Mouse (Mus musculus) stomach, embryonic 16.5 days (tissue): ENCODE results near the gene Txndc2. TPM values are rescaled to one million over a fixed set of nuclear protein-coding genes. Genes with fewer than 3 reads are reported as not detected.

Source experiments
- ATAC-seq: fragments of 200-750 bp; cut with Nextera tagmentation; 2 replicates; pipeline ENCODE4 v1.8.0; 2017; ENCODE audit warnings: moderate number of reproducible peaks, moderate TSS enrichment; ENCODE audit not compliant: insufficient read depth, low FRiP score
- H3K27ac ChIP-seq: fragments of 300-500 bp; sonication (generic); 2 replicates; pipeline ENCODE4 v1.5.1; 2014; ENCODE audit warnings: low read length
- H3K27me3 ChIP-seq: fragments of 300-500 bp; sonication (generic); 2 replicates; pipeline ENCODE4 v1.6.1; 2014; ENCODE audit warnings: low read length, control low read depth, mixed read lengths; ENCODE audit not compliant: control insufficient read depth, insufficient read depth
- H3K36me3 ChIP-seq: fragments of 300-500 bp; sonication (generic); 2 replicates; pipeline ENCODE4 v1.6.1; 2014; ENCODE audit warnings: low read length; ENCODE audit not compliant: control insufficient read depth, insufficient read depth
- H3K4me1 ChIP-seq: fragments of 300-500 bp; sonication (generic); 2 replicates; pipeline ENCODE4 v1.6.1; 2014; ENCODE audit warnings: low read length, control low read depth, mixed read lengths; ENCODE audit not compliant: control insufficient read depth, insufficient read depth
- H3K4me2 ChIP-seq: fragments of 300-500 bp; sonication (generic); 2 replicates; pipeline ENCODE4 v1.6.1; 2014; ENCODE audit warnings: low read depth, low read length, mixed read lengths
- H3K4me3 ChIP-seq: fragments of 300-500 bp; sonication (generic); replicated peaks from 2 replicates; pipeline ENCODE4 v1.5.1; 2014; ENCODE audit warnings: mild to moderate bottlenecking, low read length
- H3K9ac ChIP-seq: fragments of 300-500 bp; sonication (generic); 2 replicates; pipeline ENCODE4 v1.6.1; 2014; ENCODE audit warnings: low read length
- H3K9me3 ChIP-seq: fragments of 300-500 bp; sonication (generic); replicated peaks from 2 replicates; pipeline ENCODE4 v1.6.1; 2016; ENCODE audit warnings: low read length, control low read depth; ENCODE audit not compliant: control insufficient read depth
- WGBS: fragments of 180-500 bp; shearing (Covaris S2); extraction: QIAGEN DNeasy Blood & Tissue Kit; methylation state at CpG from one replicate; pipeline ENCODE4 v1.1.7; 2014; 5-methylcytosine and 5-hydroxymethylcytosine counted together
- polyA plus RNA-seq: library from polyadenylated mRNA; unstranded; fragments of >200 nt; fragmentation: Nextera tagmentation; extraction: Ambion mirVana; gene quantifications from 2 replicates; pipeline ENCODE4 v1.2.1, GENCODE M21; 2015

Txndc2 gene
- polyA plus RNA-seq, 1 experiment from 2014 or later: not detected

GRCm38 (mm10) chr17:65662662-65663061 is 20.7 kb upstream of the Txndc2 start:
- H3K9me3 ChIP-seq: no peaks in the 10 kb centered on the region
- no peaks in the 10 kb centered on the region for H3K27me3 ChIP-seq
- no peaks in the 10 kb centered on the region for H3K36me3 ChIP-seq
- ATAC-seq: no peak
- H3K4me1 ChIP-seq: peaks cover 12% of the 10 kb centered on the region
- H3K27ac ChIP-seq: no peak overlapping the region
- H3K4me2 ChIP-seq: no peak overlapping the region
- no peak overlapping the region for H3K9ac ChIP-seq
- H3K4me3 ChIP-seq: no peak overlapping the region
- 74% methylated on average over 3 of the region's 3 CpGs for WGBS

- no peak overlapping the region for H3K4me2 ChIP-seq
- H3K4me3 ChIP-seq: no peak overlapping the region
- WGBS: 51% methylated on average over 2 of the region's 2 CpGs
- no peaks in the 10 kb centered on the region for H3K4me1 ChIP-seq
- no peaks in the 10 kb centered on the region for H3K27me3 ChIP-seq
- H3K9me3 ChIP-seq: no peaks in the 10 kb centered on the region
- no peak overlapping the region for H3K9ac ChIP-seq
- H3K36me3 ChIP-seq: no peaks in the 10 kb centered on the region
- H3K27ac ChIP-seq: no peak overlapping the region
- no peak for ATAC-seq
These were observed 16.4 kb upstream of the Txndc2 start for GRCm38 (mm10) chr17:65658416-65658815.

- no peaks in the 10 kb centered on the region for H3K27me3 ChIP-seq
- WGBS: 74% methylated on average over 9 of the region's 9 CpGs
- H3K4me2 ChIP-seq: no peak overlapping the region
- no peak overlapping the region for H3K27ac ChIP-seq
- no peaks in the 10 kb centered on the region for H3K36me3 ChIP-seq
- H3K9me3 ChIP-seq: no peaks in the 10 kb centered on the region
- no peak overlapping the region for H3K4me3 ChIP-seq
- H3K4me1 ChIP-seq: no peaks in the 10 kb centered on the region
- no peak for ATAC-seq
- no peak overlapping the region for H3K9ac ChIP-seq
These were observed 16.0 kb upstream of the Txndc2 start for GRCm38 (mm10) chr17:65657958-65658357.

GRCm38 (mm10) chr17:65656731-65657130 is 14.8 kb upstream of the Txndc2 start:
- Histone ChIP-seq H3K27me3 (no peaks in the 10 kb centered on the region), H3K9ac (no peak overlapping the region), H3K4me1 (no peaks in the 10 kb centered on the region), H3K4me3 (no peak overlapping the region), H3K27ac (no peak overlapping the region), H3K36me3 (no peaks in the 10 kb centered on the region), H3K4me2 (no peak overlapping the region), H3K9me3 (no peaks in the 10 kb centered on the region)
- 88% methylated on average over 6 of the region's 6 CpGs for WGBS
- no peak for ATAC-seq

GRCm38 (mm10) chr17:65656076-65656475 is 14.1 kb upstream of the Txndc2 start:
- Histone ChIP-seq H3K36me3 (no peaks in the 10 kb centered on the region), H3K4me3 (no peak overlapping the region), H3K27me3 (no peaks in the 10 kb centered on the region), H3K9ac (no peak overlapping the region), H3K9me3 (no peaks in the 10 kb centered on the region), H3K27ac (no peak overlapping the region), H3K4me2 (no peak overlapping the region), H3K4me1 (no peaks in the 10 kb centered on the region)
- ATAC-seq: no peak
- WGBS: 83% methylated on average over 8 of the region's 8 CpGs

- Histone ChIP-seq H3K27me3 (no peaks in the 10 kb centered on the region), H3K27ac (no peak overlapping the region), H3K4me1 (no peaks in the 10 kb centered on the region), H3K36me3 (no peaks in the 10 kb centered on the region), H3K9me3 (no peaks in the 10 kb centered on the region), H3K9ac (no peak overlapping the region), H3K4me2 (no peak overlapping the region), H3K4me3 (no peak overlapping the region)
- ATAC-seq: no peak
- WGBS: 83% methylated on average over 4 of the region's 4 CpGs
These were observed 13.6 kb upstream of the Txndc2 start for GRCm38 (mm10) chr17:65655608-65656007.

- Histone ChIP-seq H3K4me1 (no peaks in the 10 kb centered on the region), H3K36me3 (no peaks in the 10 kb centered on the region), H3K27me3 (no peaks in the 10 kb centered on the region), H3K27ac (no peak overlapping the region), H3K4me2 (no peak overlapping the region), H3K9me3 (no peaks in the 10 kb centered on the region), H3K9ac (no peak overlapping the region), H3K4me3 (no peak overlapping the region)
- ATAC-seq: no peak
- WGBS: 90% methylated on average over 6 of the region's 6 CpGs
These were observed 8.6 kb upstream of the Txndc2 start for GRCm38 (mm10) chr17:65650598-65650997.

- H3K4me2 ChIP-seq: no peak overlapping the region
- H3K4me1 ChIP-seq: no peaks in the 10 kb centered on the region
- H3K4me3 ChIP-seq: no peak overlapping the region
- ATAC-seq: no peak
- no peak overlapping the region for H3K9ac ChIP-seq
- no peak overlapping the region for H3K27ac ChIP-seq
- H3K9me3 ChIP-seq: no peaks in the 10 kb centered on the region
- 88% methylated on average over 2 of the region's 2 CpGs for WGBS
- H3K36me3 ChIP-seq: no peaks in the 10 kb centered on the region
- H3K27me3 ChIP-seq: no peaks in the 10 kb centered on the region
These were observed 7.2 kb upstream of the Txndc2 start for GRCm38 (mm10) chr17:65649175-65649493.

GRCm38 (mm10) chr17:65648371-65649174 is 6.6 kb upstream of the Txndc2 start:
- 85% methylated on average over 9 of the region's 9 CpGs for WGBS
- Histone ChIP-seq H3K4me3 (no peak overlapping the region), H3K27me3 (no peaks in the 10 kb centered on the region)

More at GRCm38 (mm10) chr17:65648371-65649174, 6.6 kb upstream of the Txndc2 start:
- no peak overlapping the region for H3K4me2 ChIP-seq
- no peak for ATAC-seq
- peaks cover 2% of the 10 kb centered on the region; the same call in 1 of the 2 replicates for H3K4me1 ChIP-seq
- no peak overlapping the region for H3K9ac ChIP-seq
- no peaks in the 10 kb centered on the region for H3K9me3 ChIP-seq
- H3K27ac ChIP-seq: no peak overlapping the region
- H3K36me3 ChIP-seq: no peaks in the 10 kb centered on the region
